Mouse (Mus musculus): ENCODE measurements at regions not wholly inside any gene's neighbourhood (a gene's known extent, or its start where the extent isn't known, plus 50 kb on each side); places are given as distances from the start of the nearest gene placed in this dataset.

- TF ChIP-seq CTCF (IDR thresholded peaks at IDR 0.05; ENCODE audit: borderline replicate concordance, extremely low read depth, insufficient read depth, insufficient read length) = no peak
- no peak for TF ChIP-seq POLR2A (IDR thresholded peaks at IDR 0.05; ENCODE audit: borderline replicate concordance, extremely low read depth, insufficient read depth, insufficient read length, poor library complexity, severe bottlenecking)
These were observed 371.7 kb upstream of the Gm10131 start for GRCm38 (mm10) chr8:34483212-34483611.

All from brain, embryonic 14.5 days (tissue).